Mouse (Mus musculus) hindbrain, embryonic 10.5 days (tissue): ENCODE results near the gene Rps2. TPM values are rescaled to one million over a fixed set of nuclear protein-coding genes. Genes with fewer than 3 reads are reported as not detected.

Experiments
- DNase-seq: peaks from one replicate; pipeline ENCODE4 v3.0.0-alpha.2; 2017; ENCODE audit warnings: low spot score
- H3K27ac ChIP-seq: fragments of 300-500 bp; sonication (generic); 2 replicates; pipeline ENCODE4 v1.5.1; 2016; ENCODE audit warnings: mild to moderate bottlenecking, moderate library complexity
- H3K27me3 ChIP-seq: fragments of 300-500 bp; sonication (generic); 2 replicates; pipeline ENCODE4 v1.6.1; 2016; ENCODE audit warnings: mild to moderate bottlenecking; ENCODE audit not compliant: poor library complexity, insufficient read depth, severe bottlenecking
- H3K36me3 ChIP-seq: fragments of 300-500 bp; sonication (generic); 2 replicates; pipeline ENCODE4 v1.6.1; 2016; ENCODE audit warnings: mild to moderate bottlenecking, moderate library complexity
- H3K4me1 ChIP-seq: fragments of 300-500 bp; sonication (generic); replicated peaks from 2 replicates; pipeline ENCODE4 v1.6.1; 2016; ENCODE audit warnings: mild to moderate bottlenecking
- H3K4me3 ChIP-seq: fragments of 300-500 bp; sonication (generic); 2 replicates; pipeline ENCODE4 v1.5.1; 2016; ENCODE audit warnings: mild to moderate bottlenecking, moderate library complexity
- H3K9me3 ChIP-seq: fragments of 300-500 bp; sonication (generic); 2 replicates; pipeline ENCODE4 v1.6.1; 2016; ENCODE audit warnings: mild to moderate bottlenecking, moderate library complexity
- WGBS: fragments of 180-500 bp; shearing (Covaris S2); methylation state at CpG from one replicate; pipeline ENCODE4 v1.1.7; 2016; 5-methylcytosine and 5-hydroxymethylcytosine counted together
- polyA plus RNA-seq: library from polyadenylated mRNA; unstranded; fragments of >200 nt; fragmentation: Nextera tagmentation; extraction: Ambion mirVana; gene quantifications from 2 replicates; pipeline ENCODE4 v1.2.1, GENCODE M21; 2016

Gene Rps2
- polyA plus RNA-seq, 1 experiment from 2014 or later = 1,403 TPM

DNA sequence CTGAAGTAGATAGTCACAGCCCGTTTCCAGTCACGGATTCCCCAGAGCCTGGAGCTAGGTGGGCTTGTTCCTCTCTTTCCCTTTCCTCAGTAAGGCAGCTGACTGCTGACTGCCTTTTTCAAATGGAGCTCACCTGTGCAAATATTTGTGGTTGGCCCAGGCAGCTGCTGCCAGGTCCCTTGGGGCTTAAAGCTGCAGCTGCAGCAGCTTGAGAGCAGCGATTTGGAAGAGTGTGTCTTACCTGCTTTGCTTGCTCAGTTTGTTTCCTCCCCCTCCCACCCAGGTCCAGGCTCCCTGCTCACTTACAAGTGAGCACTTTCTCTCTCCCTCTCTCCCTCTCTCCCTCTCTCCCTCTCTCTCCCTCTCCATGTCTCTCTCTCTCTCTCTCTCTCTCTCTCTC lies 51.2 kb downstream of the Rps2 start:
- H3K27me3 ChIP-seq = 0 out of 2 replicates have a peak, but pooled peaks cover 7% of the 10 kb centered on the region
- H3K9me3 ChIP-seq = no peaks in the 10 kb centered on the region
- H3K36me3 ChIP-seq = no peaks in the 10 kb centered on the region
- peaks cover 16% of the 10 kb centered on the region for H3K4me1 ChIP-seq
- no peak for DNase-seq
- H3K27ac ChIP-seq = no peak overlapping the region
- no peak overlapping the region for H3K4me3 ChIP-seq
- WGBS = 40% methylated on average over 3 of the region's 3 CpGs

Other genes with a start within 250 kb of the Rps2 start
- 37.8 and 40.1 TPM in 2 replicates for gene E4f1, start 247.8 kb upstream of the Rps2 start, polyA plus RNA-seq
- 80.9 and 81.8 TPM in 2 replicates for gene Pgp, start 247.7 kb upstream of the Rps2 start, polyA plus RNA-seq
- gene Bricd5, start 244.2 kb upstream of the Rps2 start, polyA plus RNA-seq = 0.61 and 2.5 TPM in 2 replicates
- 35.1 and 36.0 TPM in 2 replicates for gene Mlst8, start 239.0 kb upstream of the Rps2 start, polyA plus RNA-seq
- gene Caskin1, start 229.5 kb upstream of the Rps2 start, polyA plus RNA-seq = 6.8 and 10.2 TPM in 2 replicates
- gene Traf7, start 190.2 kb upstream of the Rps2 start, polyA plus RNA-seq = 93.6 and 96.4 TPM in 2 replicates
- gene Rab26, start 183.9 kb upstream of the Rps2 start, polyA plus RNA-seq = 1.8 and 3.0 TPM in 2 replicates
- gene Pkd1, start 168.3 kb upstream of the Rps2 start, polyA plus RNA-seq = 11.9 and 21.7 TPM in 2 replicates
- 64.1 and 86.9 TPM in 2 replicates for gene Tsc2, start 85.5 kb upstream of the Rps2 start, polyA plus RNA-seq
- gene Nthl1, start 85.4 kb upstream of the Rps2 start, polyA plus RNA-seq = 19.9 and 27.1 TPM in 2 replicates
- gene Slc9a3r2, start 67.8 kb upstream of the Rps2 start, polyA plus RNA-seq = 34.2 and 39.2 TPM in 2 replicates
- not detected in 2 replicates for gene Npw, start 59.7 kb upstream of the Rps2 start, polyA plus RNA-seq
- 26.2 and 28.6 TPM in 2 replicates for gene Zfp598, start 48.4 kb upstream of the Rps2 start, polyA plus RNA-seq
- gene Syngr3, start 28.2 kb upstream of the Rps2 start, polyA plus RNA-seq = 9.2 and 15.1 TPM in 2 replicates
- gene Gfer, start 22.0 kb upstream of the Rps2 start, polyA plus RNA-seq = 49.7 and 50.9 TPM in 2 replicates
- 1.5 and 1.8 TPM in 2 replicates for gene Noxo1, start 21.9 kb upstream of the Rps2 start, polyA plus RNA-seq
- 133 and 140 TPM in 2 replicates for gene Tbl3, start 10.5 kb upstream of the Rps2 start, polyA plus RNA-seq
- 0.22 TPM in 2 replicates for gene Rnf151, start 53 bp upstream of the Rps2 start, polyA plus RNA-seq
- 212 and 240 TPM in 2 replicates for gene Ndufb10, start 6.4 kb downstream of the Rps2 start, polyA plus RNA-seq
- gene Rpl3l, start 9.7 kb downstream of the Rps2 start, polyA plus RNA-seq = not detected in 2 replicates
- gene Msrb1, start 18.5 kb downstream of the Rps2 start, polyA plus RNA-seq = 21.4 and 23.4 TPM in 2 replicates
- 1.5 and 2.0 TPM in 2 replicates for gene Hs3st6, start 34.9 kb downstream of the Rps2 start, polyA plus RNA-seq
- gene Meiob, start 86.2 kb downstream of the Rps2 start, polyA plus RNA-seq = 0.10 TPM in 1 of 2 replicates, not detected in the other
- 30.7 and 34.3 TPM in 2 replicates for gene Hagh, start 122.0 kb downstream of the Rps2 start, polyA plus RNA-seq
- 18.4 and 20.7 TPM in 2 replicates for gene Fahd1, start 132.2 kb downstream of the Rps2 start, polyA plus RNA-seq
- gene Igfals, start 147.9 kb downstream of the Rps2 start, polyA plus RNA-seq = 0.58 and 0.65 TPM in 2 replicates
- gene Nubp2, start 168.2 kb downstream of the Rps2 start, polyA plus RNA-seq = 90.0 and 95.5 TPM in 2 replicates
- 48.9 and 53.4 TPM in 2 replicates for gene Spsb3, start 168.5 kb downstream of the Rps2 start, polyA plus RNA-seq
- 30.8 and 36.3 TPM in 2 replicates for gene Eme2, start 177.0 kb downstream of the Rps2 start, polyA plus RNA-seq
- 96.7 and 102 TPM in 2 replicates for gene Mrps34, start 177.0 kb downstream of the Rps2 start, polyA plus RNA-seq
- 44.7 and 46.5 TPM in 2 replicates for gene Nme3, start 178.4 kb downstream of the Rps2 start, polyA plus RNA-seq
- 51.4 and 61.7 TPM in 2 replicates for gene Mapk8ip3, start 218.9 kb downstream of the Rps2 start, polyA plus RNA-seq
- 358 and 426 TPM in 2 replicates for gene Jpt2, start 242.6 kb downstream of the Rps2 start, polyA plus RNA-seq